Mouse (Mus musculus) lung, postnatal 4 days (tissue): Measurements from ENCODE around the gene Ccdc115.
A peak's percentile ranks its signal among the peaks of the same experiment; 100 is the strongest.

Experiments
- DNase-seq, 2 experiments: peaks; one replicate each; pipeline ENCODE4 v3.0.0; 2021

Gene Ccdc115

GRCm38 (mm10) chr1:34439215-34439960 is at the start of gene Ccdc115, which contains the start of gene Imp4:
Gene Ccdc115 (minus strand): TSS chr1:34439672.
Gene Imp4 (plus strand): TSS chr1:34439851.
- peak; percentile 95 to 97 for DNase-seq

- no peak for DNase-seq
Observed at GRCm38 (mm10) chr1:34487383-34487782, 47.9 kb upstream of the Ccdc115 start.

- DNase-seq: peak; percentile 45 to 67
Observed at GRCm38 (mm10) chr1:34485461-34486188, 46.2 kb upstream of the Ccdc115 start.

- no peak for DNase-seq
Observed at GRCm38 (mm10) chr1:34484470-34484869, 45.0 kb upstream of the Ccdc115 start.

- no peak for DNase-seq
Observed at GRCm38 (mm10) chr1:34481920-34482669, 42.6 kb upstream of the Ccdc115 start.

- no peak for DNase-seq
Observed at GRCm38 (mm10) chr1:34480801-34481200, 41.3 kb upstream of the Ccdc115 start.

- DNase-seq: no peak
Observed at GRCm38 (mm10) chr1:34478891-34479655, 39.6 kb upstream of the Ccdc115 start.

- DNase-seq: peak; percentile 66 to 68
Observed at GRCm38 (mm10) chr1:34472427-34473300, 33.2 kb upstream of the Ccdc115 start.

GRCm38 (mm10) chr1:34469801-34470200 is 30.3 kb upstream of the Ccdc115 start:
- no peak for DNase-seq

GRCm38 (mm10) chr1:34468500-34468899 is 29.0 kb upstream of the Ccdc115 start:
- no peak for DNase-seq

- no peak for DNase-seq
Observed at GRCm38 (mm10) chr1:34468051-34468450, 28.6 kb upstream of the Ccdc115 start.

- DNase-seq: no peak
Observed at GRCm38 (mm10) chr1:34465445-34465844, 26.0 kb upstream of the Ccdc115 start.

GRCm38 (mm10) chr1:34464310-34464817 is 24.9 kb upstream of the Ccdc115 start:
- DNase-seq: no peak

GRCm38 (mm10) chr1:34462766-34463165 is 23.3 kb upstream of the Ccdc115 start:
- peak; percentile 75 to 83 for DNase-seq

GRCm38 (mm10) chr1:34460061-34460441 is 20.6 kb upstream of the Ccdc115 start:
- DNase-seq: peak; percentile 51 to 55

GRCm38 (mm10) chr1:34459284-34460060 is 20.0 kb upstream of the Ccdc115 start, which contains the start of gene Ptpn18:
Gene Ptpn18 (plus strand): TSS chr1:34459762.
- peak; percentile 91 to 93 for DNase-seq

- DNase-seq: no peak
Observed at GRCm38 (mm10) chr1:34458431-34458830, 19.0 kb upstream of the Ccdc115 start.

- no peak for DNase-seq
Observed at GRCm38 (mm10) chr1:34443124-34443523, 3.7 kb upstream of the Ccdc115 start.

- DNase-seq: no peak
Observed at GRCm38 (mm10) chr1:34439961-34440630, 624 bp upstream of the Ccdc115 start.
